Mouse (Mus musculus) intestine, postnatal 0 days (tissue): ENCODE measurements at regions not wholly inside any gene's neighbourhood (a gene's known extent, or its start where the extent isn't known, plus 50 kb on each side); places are given as distances from the start of the nearest gene placed in this dataset.

Experiments used
- ATAC-seq: fragments of 200-750 bp; cut with Nextera tagmentation; 2 replicates; pipeline ENCODE4 v1.8.0; 2017; ENCODE audit warnings: mild to moderate bottlenecking, moderate TSS enrichment, moderate library complexity
- H3K27ac ChIP-seq: fragments of 300-500 bp; sonication (generic); 2 replicates; pipeline ENCODE4 v1.5.1; 2014; ENCODE audit warnings: mild to moderate bottlenecking, low read depth, low read length, moderate library complexity
- H3K27me3 ChIP-seq: fragments of 300-500 bp; sonication (generic); replicated peaks from 2 replicates; pipeline ENCODE4 v1.6.1; 2014; ENCODE audit warnings: low read length, mixed read lengths; ENCODE audit not compliant: control insufficient read depth, insufficient read depth
- H3K36me3 ChIP-seq: fragments of 300-500 bp; sonication (generic); 2 replicates; pipeline ENCODE4 v1.6.1; 2014; ENCODE audit warnings: mild to moderate bottlenecking, moderate library complexity; ENCODE audit not compliant: control insufficient read depth, insufficient read depth
- H3K4me1 ChIP-seq: fragments of 300-500 bp; sonication (generic); replicated peaks from 2 replicates; pipeline ENCODE4 v1.6.1; 2014; ENCODE audit warnings: antibody characterized with exemption, low read length, mixed read lengths; ENCODE audit not compliant: control insufficient read depth, insufficient read depth
- H3K4me2 ChIP-seq: fragments of 300-500 bp; sonication (generic); replicated peaks from 2 replicates; pipeline ENCODE4 v1.6.1; 2014; ENCODE audit warnings: low read depth, mild to moderate bottlenecking, moderate library complexity
- H3K4me3 ChIP-seq: fragments of 300-500 bp; sonication (generic); 2 replicates; pipeline ENCODE4 v1.5.1; 2014; ENCODE audit warnings: low read depth, low read length
- H3K9ac ChIP-seq: fragments of 300-500 bp; sonication (generic); 2 replicates; pipeline ENCODE4 v1.6.1; 2014; ENCODE audit warnings: mild to moderate bottlenecking, low read depth, low read length
- H3K9me3 ChIP-seq: fragments of 300-500 bp; sonication (generic); 2 replicates; pipeline ENCODE4 v1.6.1; 2016; ENCODE audit warnings: mixed run types; ENCODE audit not compliant: control insufficient read depth
- CTCF ChIP-seq: sonication (generic); IDR thresholded peaks from 2 replicates; pipeline ENCODE4 v1.5.1; 2016; ENCODE audit warnings: low read depth, mild to moderate bottlenecking, control low read depth, antibody characterized with exemption, moderate library complexity
- WGBS: fragments of 180-500 bp; shearing (Covaris S2); extraction: QIAGEN DNeasy Blood & Tissue Kit; methylation state at CpG from one replicate; pipeline ENCODE4 v1.1.7; 2014; 5-methylcytosine and 5-hydroxymethylcytosine counted together

DNA sequence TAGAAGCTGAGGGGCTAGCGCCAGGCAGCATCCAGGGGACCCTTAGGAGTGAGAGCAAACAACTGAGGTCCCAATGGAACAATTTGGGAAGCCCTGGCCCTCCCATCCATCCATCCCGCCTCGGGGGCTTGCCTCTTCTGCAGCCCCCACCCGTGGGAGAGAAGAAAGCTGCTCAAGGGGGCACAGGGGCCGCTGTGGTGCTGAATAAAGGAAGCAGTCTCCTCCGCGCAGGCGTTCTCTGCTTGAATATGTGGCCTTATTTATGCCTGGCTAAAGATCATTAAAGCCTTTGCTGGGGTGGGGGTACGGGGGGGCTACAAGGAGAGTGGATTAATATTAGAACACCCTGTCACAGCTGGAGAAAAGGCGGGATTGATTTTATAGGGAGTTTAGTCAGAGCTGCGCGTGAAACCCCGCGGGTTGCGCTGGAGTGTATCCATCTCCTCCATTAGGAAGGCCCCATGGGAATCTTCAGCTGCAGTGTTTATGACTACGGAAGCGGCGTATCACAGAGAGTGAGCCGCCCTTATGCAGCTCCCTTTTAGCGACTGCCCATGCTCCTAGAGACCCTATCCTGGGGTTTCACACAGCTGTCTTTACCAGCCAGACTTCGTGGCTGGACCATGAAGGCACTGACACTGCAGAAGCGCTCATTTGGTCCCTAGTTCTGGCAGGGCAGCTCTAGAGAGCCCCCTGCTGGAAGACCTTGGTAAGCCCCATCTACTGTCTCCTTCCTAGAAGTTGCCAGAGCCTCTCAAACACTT is 183.9 kb upstream of the Gm4791 start:
- peak; percentile 87 for TF ChIP-seq CTCF
- WGBS = 16% methylated on average over 22 of the region's 22 CpGs
- no peak for ATAC-seq
- H3K27me3 ChIP-seq = no peaks in the 10 kb centered on the region; the same call in 1 of the 2 replicates
- H3K4me3 ChIP-seq = peak overlapping the region; percentile 2; the same call in 1 of the 2 replicates
- H3K9me3 ChIP-seq = no peaks in the 10 kb centered on the region
- no peak overlapping the region for H3K27ac ChIP-seq
- no peaks in the 10 kb centered on the region for H3K36me3 ChIP-seq
- H3K4me2 ChIP-seq = peak overlapping the region; percentile 48
- no peak overlapping the region for H3K9ac ChIP-seq
- no peaks in the 10 kb centered on the region for H3K4me1 ChIP-seq

DNA sequence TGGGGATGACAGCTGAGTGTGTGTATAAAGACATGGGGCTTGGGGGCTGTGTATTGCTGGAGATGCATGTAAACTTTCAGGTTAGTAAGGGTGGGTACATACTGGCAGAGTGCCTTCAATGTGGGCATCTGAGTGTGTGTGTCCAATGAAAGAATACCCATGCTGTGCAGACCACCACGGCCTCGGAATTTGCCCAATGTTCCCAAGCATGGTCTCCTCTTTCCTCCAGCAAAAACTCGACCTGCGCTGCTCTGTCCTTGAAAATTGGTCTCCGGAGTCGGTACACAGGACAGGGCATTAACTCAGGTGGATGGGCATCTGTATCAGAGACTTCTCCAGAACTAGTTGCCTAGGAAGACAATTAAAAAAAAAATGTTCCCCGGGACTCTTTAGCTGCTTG is 188.3 kb upstream of the Gm4791 start:
- 83% methylated on average over 7 of the region's 7 CpGs for WGBS
- TF ChIP-seq CTCF = no peak
- Histone ChIP-seq H3K27ac (no peak overlapping the region), H3K36me3 (no peaks in the 10 kb centered on the region), H3K27me3 (no peaks in the 10 kb centered on the region; the same call in 1 of the 2 replicates), H3K4me2 (no peak overlapping the region), H3K9me3 (no peaks in the 10 kb centered on the region), H3K4me3 (no peak overlapping the region), H3K4me1 (no peaks in the 10 kb centered on the region), H3K9ac (no peak overlapping the region)
- ATAC-seq = no peak

GRCm38 (mm10) chr9:46795446-46795845 is 203.1 kb upstream of the Gm4791 start:
- TF ChIP-seq CTCF = no peak
- Histone ChIP-seq H3K36me3 (no peaks in the 10 kb centered on the region), H3K4me1 (no peaks in the 10 kb centered on the region), H3K9ac (no peak overlapping the region), H3K27me3 (no peaks in the 10 kb centered on the region), H3K4me2 (no peak overlapping the region), H3K9me3 (no peaks in the 10 kb centered on the region), H3K27ac (no peak overlapping the region), H3K4me3 (no peak overlapping the region)
- 79% methylated on average over 11 of the region's 11 CpGs for WGBS
- ATAC-seq = no peak

DNA sequence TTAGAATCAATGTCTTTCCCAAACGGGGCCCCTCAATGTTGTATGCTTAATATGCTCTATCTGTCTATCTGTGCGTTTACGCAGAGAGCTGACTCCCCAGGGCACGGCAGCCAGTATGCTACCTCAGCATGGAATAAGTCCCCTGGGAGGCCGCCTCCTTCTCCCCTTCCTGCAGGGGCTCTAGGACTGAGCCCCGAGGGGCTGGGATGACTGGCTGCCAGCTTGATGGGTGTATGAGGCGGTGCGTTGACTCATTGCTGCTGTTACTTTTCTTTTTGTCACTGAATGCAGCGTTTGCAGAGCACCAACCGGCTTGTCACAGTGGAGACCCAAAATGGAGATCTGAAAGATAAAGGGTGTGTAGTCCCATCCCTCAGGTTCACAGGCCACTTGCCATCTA is 209.5 kb upstream of the Gm4791 start:
- H3K27ac ChIP-seq = no peak overlapping the region
- no peak overlapping the region for H3K4me3 ChIP-seq
- ATAC-seq = no peak
- no peaks in the 10 kb centered on the region for H3K4me1 ChIP-seq
- 60% methylated on average over 10 of the region's 10 CpGs for WGBS
- H3K4me2 ChIP-seq = no peak overlapping the region
- H3K9me3 ChIP-seq = no peaks in the 10 kb centered on the region
- no peak for TF ChIP-seq CTCF
- H3K27me3 ChIP-seq = no peaks in the 10 kb centered on the region
- no peak overlapping the region for H3K9ac ChIP-seq
- H3K36me3 ChIP-seq = no peaks in the 10 kb centered on the region

DNA sequence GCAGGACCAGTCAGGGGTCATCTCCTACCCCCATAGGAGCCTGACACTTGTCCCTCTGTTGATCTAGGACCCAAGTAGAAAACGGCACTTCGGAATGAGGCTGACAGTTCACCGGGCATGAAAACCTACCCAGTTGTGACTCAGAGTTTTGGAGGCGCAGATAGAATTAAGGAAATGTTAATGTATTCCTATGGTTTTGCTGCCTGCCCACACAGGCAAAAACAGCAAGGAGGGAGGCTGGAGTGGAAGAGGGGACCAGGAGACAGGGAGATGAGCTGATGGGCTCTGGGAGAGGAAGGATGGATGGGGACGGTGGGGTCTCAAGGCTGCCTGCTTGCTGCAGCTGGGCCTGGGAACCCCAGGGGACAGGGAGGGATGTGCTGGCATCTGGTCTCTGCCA is 210.1 kb upstream of the Gm4791 start:
- Histone ChIP-seq H3K36me3 (no peaks in the 10 kb centered on the region), H3K4me2 (no peak overlapping the region), H3K27me3 (no peaks in the 10 kb centered on the region), H3K4me1 (no peaks in the 10 kb centered on the region), H3K4me3 (no peak overlapping the region), H3K9ac (no peak overlapping the region), H3K9me3 (no peaks in the 10 kb centered on the region), H3K27ac (no peak overlapping the region)
- ATAC-seq = no peak
- 85% methylated on average over 5 of the region's 5 CpGs for WGBS
- no peak for TF ChIP-seq CTCF

DNA sequence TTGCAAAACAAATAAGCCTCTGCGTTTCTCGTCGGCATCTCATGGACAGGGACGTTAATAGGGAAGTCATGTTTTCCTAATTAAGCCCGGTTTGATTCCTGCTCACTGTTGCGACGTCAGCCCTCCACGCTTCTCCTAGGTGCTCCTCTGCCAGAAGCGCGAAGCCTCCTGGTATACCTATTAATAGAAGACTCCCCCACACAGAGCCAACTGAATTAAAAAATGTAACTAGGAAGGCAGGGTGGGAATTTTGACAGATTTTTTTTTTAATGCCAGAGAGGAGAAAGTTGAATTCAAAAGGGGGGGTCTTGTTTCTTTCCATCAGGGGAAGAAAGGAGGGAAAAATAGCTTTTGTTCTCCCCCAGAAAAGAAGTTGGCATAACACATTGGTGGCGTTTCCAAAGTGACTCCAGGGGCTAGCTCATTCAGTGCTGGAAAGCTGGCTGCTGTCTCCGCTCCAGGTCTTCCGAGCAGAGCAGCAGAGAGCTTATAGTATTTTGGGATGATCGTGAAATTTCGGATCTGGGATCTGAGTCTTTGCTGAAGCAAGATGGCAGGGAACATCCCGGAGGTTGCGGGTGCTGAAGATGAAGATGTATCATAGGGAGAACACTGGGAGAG is 214.1 kb upstream of the Gm4791 start:
- Histone ChIP-seq H3K36me3 (no peaks in the 10 kb centered on the region), H3K27ac (no peak overlapping the region), H3K4me1 (no peaks in the 10 kb centered on the region), H3K4me3 (no peak overlapping the region), H3K4me2 (no peak overlapping the region), H3K27me3 (no peaks in the 10 kb centered on the region), H3K9ac (no peak overlapping the region), H3K9me3 (no peaks in the 10 kb centered on the region)
- 90% methylated on average over 17 of the region's 17 CpGs for WGBS
- no peak for TF ChIP-seq CTCF
- ATAC-seq = no peak
